Mouse (Mus musculus): ENCODE measurements around the gene Akap7. TPM values are rescaled to one million over a fixed set of nuclear protein-coding genes. Genes with fewer than 3 reads are reported as not detected.

The Akap7 gene
- polyA plus RNA-seq, 1 experiment from 2014 or later, result 23.1 TPM

DNA sequence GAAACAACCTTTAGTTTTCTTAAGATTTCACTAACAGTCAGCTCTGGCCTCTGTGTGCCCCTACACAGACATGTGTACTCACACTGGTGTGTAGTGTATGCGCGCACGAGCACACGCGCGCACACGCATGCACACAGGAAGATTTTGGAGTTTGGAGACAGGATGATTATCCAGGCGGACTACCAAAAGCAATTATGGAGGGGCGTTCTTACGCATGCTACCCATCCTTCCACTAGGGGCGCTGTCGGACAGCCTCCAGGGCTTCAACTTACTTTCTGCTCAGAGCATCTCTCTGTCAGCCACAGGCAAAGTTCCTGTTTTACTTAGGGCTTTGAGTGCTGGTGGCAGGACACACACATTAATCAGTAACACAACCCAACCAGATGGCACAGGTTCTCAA lies 57.6 kb downstream of the Akap7 start:
- no peaks in the 10 kb centered on the region for H3K9me3 ChIP-seq (ENCODE audit: control insufficient read depth, low read length)
- no peak overlapping the region for H3K4me2 ChIP-seq (replicated peaks; ENCODE audit: low read depth)
- ATAC-seq (ENCODE audit: low FRiP score, low TSS enrichment) (no peak), DNase-seq (ENCODE audit: low spot score) (peak; percentile 56)
- no peaks in the 10 kb centered on the region for H3K4me1 ChIP-seq (replicated peaks; ENCODE audit: control insufficient read depth, insufficient read depth)
- H3K9ac ChIP-seq (ENCODE audit: low read length), result no peak overlapping the region
- TF ChIP-seq EP300 (optimal IDR thresholded peaks at IDR 0.05), result no peak
- TF ChIP-seq CTCF (IDR thresholded peaks at IDR 0.05; ENCODE audit: low read depth), result peak; percentile 91
- H3K36me3 ChIP-seq (ENCODE audit: control insufficient read depth, insufficient read depth, low read length), result no peaks in the 10 kb centered on the region
- no peak overlapping the region for H3K27ac ChIP-seq (replicated peaks)
- H3K27me3 ChIP-seq (ENCODE audit: control insufficient read depth, insufficient read depth, low read length), result no peaks in the 10 kb centered on the region
- 48% methylated on average over 12 of the region's 12 CpGs for WGBS
- H3K4me3 ChIP-seq (ENCODE audit: low read depth, low read length), result no peak overlapping the region

DNA sequence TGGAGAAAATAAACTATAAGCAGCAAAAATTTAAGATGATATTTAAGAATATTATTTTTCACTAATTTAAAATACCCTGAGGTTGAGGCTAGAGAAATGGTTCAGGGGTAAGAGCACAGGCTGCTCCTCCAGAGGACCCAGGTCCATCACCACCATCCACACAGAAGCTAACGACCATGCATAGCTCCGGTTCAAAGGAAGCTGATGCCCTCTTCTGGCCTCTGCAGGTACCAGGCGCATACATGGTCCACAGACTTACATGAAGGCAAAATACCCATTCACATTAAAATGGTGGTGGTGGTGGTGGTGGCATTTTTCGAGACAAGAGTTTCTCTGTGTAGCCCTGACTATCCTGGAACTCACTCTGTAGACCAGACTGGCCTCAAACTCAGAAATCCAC lies 61.5 kb downstream of the Akap7 start:
- WGBS, result 69% methylated on average over 4 of the region's 4 CpGs
- no peaks in the 10 kb centered on the region for H3K36me3 ChIP-seq (ENCODE audit: control insufficient read depth, insufficient read depth, low read length)
- no peak overlapping the region for H3K4me2 ChIP-seq (replicated peaks; ENCODE audit: low read depth)
- H3K9me3 ChIP-seq (ENCODE audit: control insufficient read depth, low read length), result no peaks in the 10 kb centered on the region
- no peak for DNase-seq (ENCODE audit: low spot score)
- H3K27ac ChIP-seq (replicated peaks), result no peak overlapping the region
- no peak overlapping the region for H3K4me3 ChIP-seq (ENCODE audit: low read depth, low read length)
- H3K9ac ChIP-seq (ENCODE audit: low read length), result no peak overlapping the region
- ATAC-seq (ENCODE audit: low FRiP score, low TSS enrichment), result no peak
- no peaks in the 10 kb centered on the region for H3K4me1 ChIP-seq (replicated peaks; ENCODE audit: control insufficient read depth, insufficient read depth)
- no peaks in the 10 kb centered on the region for H3K27me3 ChIP-seq (ENCODE audit: control insufficient read depth, insufficient read depth, low read length)
- TF ChIP-seq EP300 (optimal IDR thresholded peaks at IDR 0.05) (no peak), CTCF (IDR thresholded peaks at IDR 0.05; ENCODE audit: low read depth) (peak; percentile 61)

DNA sequence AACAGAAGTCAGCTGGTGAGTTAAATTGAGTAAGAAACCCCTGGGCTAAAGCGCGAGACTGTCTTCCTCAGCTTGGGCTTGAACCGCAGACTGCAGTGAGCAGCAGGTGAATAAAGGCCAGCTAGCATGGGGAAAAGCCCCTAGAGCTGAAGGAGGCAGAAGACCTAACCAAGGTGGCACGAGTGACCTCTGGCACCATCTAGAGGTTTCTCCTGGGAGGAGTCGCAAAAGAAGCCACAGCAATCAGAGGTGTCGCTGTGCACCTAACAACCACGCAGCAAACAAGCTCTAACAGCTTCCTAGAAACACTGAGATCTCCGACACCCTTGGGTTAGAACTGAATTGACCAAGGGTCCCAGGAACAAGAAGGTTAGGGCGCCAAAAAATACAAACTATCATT lies 68.5 kb downstream of the Akap7 start:
- ATAC-seq (ENCODE audit: low FRiP score, low TSS enrichment), result no peak
- Histone ChIP-seq H3K9ac (ENCODE audit: low read length) (no peak overlapping the region), H3K27ac (replicated peaks) (no peak overlapping the region), H3K4me1 (replicated peaks; ENCODE audit: control insufficient read depth, insufficient read depth) (no peaks in the 10 kb centered on the region), H3K4me3 (ENCODE audit: low read depth, low read length) (no peak overlapping the region), H3K27me3 (ENCODE audit: control insufficient read depth, insufficient read depth, low read length) (no peaks in the 10 kb centered on the region), H3K9me3 (ENCODE audit: control insufficient read depth, low read length) (no peaks in the 10 kb centered on the region), H3K4me2 (replicated peaks; ENCODE audit: low read depth) (no peak overlapping the region), H3K36me3 (ENCODE audit: control insufficient read depth, insufficient read depth, low read length) (no peaks in the 10 kb centered on the region)
- peak; percentile 70 for TF ChIP-seq CTCF (IDR thresholded peaks at IDR 0.05; ENCODE audit: low read depth)
- no peak for TF ChIP-seq EP300 (optimal IDR thresholded peaks at IDR 0.05)
- 44% methylated on average over 9 of the region's 9 CpGs for WGBS
- peak; percentile 43 for DNase-seq (ENCODE audit: low spot score)

- no peak for TF ChIP-seq EP300 (optimal IDR thresholded peaks at IDR 0.05)
- TF ChIP-seq CTCF (IDR thresholded peaks at IDR 0.05; ENCODE audit: low read depth), result no peak
- DNase-seq (ENCODE audit: low spot score) (no peak), ATAC-seq (ENCODE audit: low FRiP score, low TSS enrichment) (no peak)
- Histone ChIP-seq H3K4me2 (replicated peaks; ENCODE audit: low read depth) (no peak overlapping the region), H3K9me3 (ENCODE audit: control insufficient read depth, low read length) (no peaks in the 10 kb centered on the region), H3K4me1 (replicated peaks; ENCODE audit: control insufficient read depth, insufficient read depth) (no peaks in the 10 kb centered on the region), H3K27ac (replicated peaks) (no peak overlapping the region), H3K27me3 (ENCODE audit: control insufficient read depth, insufficient read depth, low read length) (no peaks in the 10 kb centered on the region), H3K36me3 (ENCODE audit: control insufficient read depth, insufficient read depth, low read length) (no peaks in the 10 kb centered on the region), H3K4me3 (ENCODE audit: low read depth, low read length) (no peak overlapping the region), H3K9ac (ENCODE audit: low read length) (no peak overlapping the region)
- 72% methylated on average over 1 of the region's 1 CpGs for WGBS
These were observed 73.6 kb downstream of the Akap7 start for GRCm38 (mm10) chr10:25234080-25234479.

DNA sequence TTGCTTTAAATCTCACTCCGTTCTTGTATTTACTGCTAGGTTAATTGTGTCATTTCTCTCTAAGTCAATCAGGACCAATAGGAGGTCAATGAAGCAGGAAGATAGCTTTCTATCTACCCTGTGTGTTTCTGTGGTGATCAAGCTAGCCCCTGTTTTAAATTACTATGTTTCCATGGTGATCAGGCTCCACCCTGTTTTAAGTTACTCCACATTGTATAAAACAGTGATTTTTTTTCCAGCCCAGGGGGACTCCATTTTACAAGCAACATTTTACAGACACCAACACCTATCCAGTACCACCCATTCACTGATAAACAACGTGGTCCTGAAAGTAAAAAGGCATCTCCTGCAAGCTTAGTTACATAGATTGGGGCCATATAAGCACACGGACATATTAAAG lies 75.0 kb downstream of the Akap7 start:
- H3K4me2 ChIP-seq (replicated peaks; ENCODE audit: low read depth), result no peak overlapping the region
- DNase-seq (ENCODE audit: low spot score) (no peak), ATAC-seq (ENCODE audit: low FRiP score, low TSS enrichment) (no peak)
- no peak overlapping the region for H3K27ac ChIP-seq (replicated peaks)
- no peaks in the 10 kb centered on the region for H3K9me3 ChIP-seq (ENCODE audit: control insufficient read depth, low read length)
- H3K36me3 ChIP-seq (ENCODE audit: control insufficient read depth, insufficient read depth, low read length), result no peaks in the 10 kb centered on the region
- H3K4me1 ChIP-seq (replicated peaks; ENCODE audit: control insufficient read depth, insufficient read depth), result no peaks in the 10 kb centered on the region
- H3K9ac ChIP-seq (ENCODE audit: low read length), result no peak overlapping the region
- 47% methylated on average over 3 of the region's 3 CpGs for WGBS
- H3K27me3 ChIP-seq (ENCODE audit: control insufficient read depth, insufficient read depth, low read length), result no peaks in the 10 kb centered on the region
- H3K4me3 ChIP-seq (ENCODE audit: low read depth, low read length), result no peak overlapping the region
- TF ChIP-seq EP300 (optimal IDR thresholded peaks at IDR 0.05) (no peak), CTCF (IDR thresholded peaks at IDR 0.05; ENCODE audit: low read depth) (no peak)

GRCm38 (mm10) chr10:25231358-25231757 lies 76.3 kb downstream of the Akap7 start:
- no peak for ATAC-seq (ENCODE audit: low FRiP score, low TSS enrichment)
- no peaks in the 10 kb centered on the region for H3K27me3 ChIP-seq (ENCODE audit: control insufficient read depth, insufficient read depth, low read length)
- H3K9ac ChIP-seq (ENCODE audit: low read length), result no peak overlapping the region
- H3K4me3 ChIP-seq (ENCODE audit: low read depth, low read length), result no peak overlapping the region
- H3K4me2 ChIP-seq (replicated peaks; ENCODE audit: low read depth), result no peak overlapping the region
- no peak for DNase-seq (ENCODE audit: low spot score)
- no peak overlapping the region for H3K27ac ChIP-seq (replicated peaks)
- no peaks in the 10 kb centered on the region for H3K4me1 ChIP-seq (replicated peaks; ENCODE audit: control insufficient read depth, insufficient read depth)
- no peaks in the 10 kb centered on the region for H3K36me3 ChIP-seq (ENCODE audit: control insufficient read depth, insufficient read depth, low read length)
- TF ChIP-seq EP300 (optimal IDR thresholded peaks at IDR 0.05) (no peak), CTCF (IDR thresholded peaks at IDR 0.05; ENCODE audit: low read depth) (no peak)
- no peaks in the 10 kb centered on the region for H3K9me3 ChIP-seq (ENCODE audit: control insufficient read depth, low read length)
- 49% methylated on average over 5 of the region's 5 CpGs for WGBS

Data from stomach, postnatal 0 days (tissue).